Mouse (Mus musculus) adrenal gland, postnatal 4 days (tissue): ENCODE measurements at regions not wholly inside any gene's neighbourhood (a gene's known extent, or its start where the extent isn't known, plus 50 kb on each side); places are given as distances from the start of the nearest gene placed in this dataset.

Experiments used
- DNase-seq, 2 experiments: peaks; one replicate each; pipeline ENCODE4 v3.0.0; 2021 to 2022; ENCODE audit warnings: low spot score in 2 of 2, mixed read lengths in 2 of 2

GRCm38 (mm10) chr9:30174646-30175045 lies 211.7 kb upstream of the Ntm start:
- DNase-seq: no peak

GRCm38 (mm10) chr9:30175376-30175775 lies 212.4 kb upstream of the Ntm start:
- no peak for DNase-seq

GRCm38 (mm10) chr9:30183409-30183808 lies 220.5 kb upstream of the Ntm start:
- DNase-seq: no peak

GRCm38 (mm10) chr9:30184996-30185763 lies 222.2 kb upstream of the Ntm start:
- DNase-seq: no peak

- DNase-seq: no peak
Observed at GRCm38 (mm10) chr9:30186261-30186660, 223.3 kb upstream of the Ntm start.

GRCm38 (mm10) chr9:30190078-30190477 lies 227.1 kb upstream of the Ntm start:
- DNase-seq: no peak

- no peak for DNase-seq
Observed at GRCm38 (mm10) chr9:30191119-30191518, 228.2 kb upstream of the Ntm start.

- no peak for DNase-seq
Observed at GRCm38 (mm10) chr9:30191902-30192301, 229.0 kb upstream of the Ntm start.

GRCm38 (mm10) chr9:30194866-30195265 lies 231.9 kb upstream of the Ntm start:
- no peak for DNase-seq

GRCm38 (mm10) chr9:30202411-30202810 lies 224.5 kb upstream of the Snx19 start:
- no peak for DNase-seq

- no peak for DNase-seq
Observed at GRCm38 (mm10) chr9:30207631-30208030, 219.3 kb upstream of the Snx19 start.

GRCm38 (mm10) chr9:30209806-30210205 lies 217.1 kb upstream of the Snx19 start:
- DNase-seq: no peak

GRCm38 (mm10) chr9:30212471-30213075 lies 214.3 kb upstream of the Snx19 start:
- no peak for DNase-seq

GRCm38 (mm10) chr9:30234501-30235163 lies 192.3 kb upstream of the Snx19 start:
- no peak for DNase-seq

GRCm38 (mm10) chr9:30235791-30236190 lies 191.1 kb upstream of the Snx19 start:
- DNase-seq: no peak

- DNase-seq: no peak
Observed at GRCm38 (mm10) chr9:30242107-30242506, 184.8 kb upstream of the Snx19 start.

GRCm38 (mm10) chr9:30264533-30265168 lies 162.3 kb upstream of the Snx19 start:
- DNase-seq: peak in 1 of 2 experiments; percentile 12

GRCm38 (mm10) chr9:30271081-30271480 lies 155.8 kb upstream of the Snx19 start:
- no peak for DNase-seq

GRCm38 (mm10) chr9:30273836-30274235 lies 153.1 kb upstream of the Snx19 start:
- DNase-seq: no peak

- DNase-seq: no peak
Observed at GRCm38 (mm10) chr9:30278231-30278630, 148.7 kb upstream of the Snx19 start.

GRCm38 (mm10) chr9:30283080-30283770 lies 143.7 kb upstream of the Snx19 start:
- DNase-seq: no peak
